ENCODE assay signal across 8 mouse cellular contexts in the genomic region with DNA sequence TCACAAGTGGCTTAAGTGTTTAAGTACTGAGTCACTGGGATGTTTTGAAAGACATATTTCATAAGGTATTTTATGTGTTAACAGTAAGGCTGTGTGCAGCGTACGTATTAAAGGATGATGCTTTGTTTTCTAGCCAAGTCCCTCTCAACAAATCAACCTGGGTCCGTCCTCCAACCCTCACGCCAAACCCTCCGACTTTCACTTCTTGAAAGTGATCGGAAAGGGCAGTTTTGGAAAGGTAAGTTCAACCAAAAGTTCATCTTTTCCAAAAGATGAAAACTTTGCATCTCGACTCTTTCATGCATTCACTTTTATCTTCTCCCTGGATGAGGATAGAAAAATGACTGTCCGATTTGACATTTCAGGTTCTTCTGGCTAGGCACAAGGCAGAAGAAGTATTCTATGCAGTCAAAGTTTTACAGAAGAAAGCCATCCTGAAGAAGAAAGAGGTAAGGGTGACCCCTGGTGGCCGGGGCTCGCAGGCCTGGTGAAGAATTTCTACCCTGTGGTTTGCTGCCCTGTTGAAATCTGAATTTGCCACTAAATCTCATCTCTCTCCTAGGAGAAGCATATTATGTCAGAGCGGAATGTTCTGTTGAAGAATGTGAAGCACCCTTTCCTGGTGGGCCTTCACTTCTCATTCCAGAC.
A peak's percentile ranks its signal among the peaks of the same experiment; 100 is the strongest.
DNase-seq lines count a peak whose midpoint lies in the region; ATAC-seq and TF ChIP-seq lines count a peak whose summit lies in the region.

No protein-coding gene starts in this region.

- TF ChIP-seq POLR2A in embryonic fibroblast, embryonic 13.5 days (IDR thresholded peaks at IDR 0.05; ENCODE audit: low read depth, low read length) = 0 out of 2 replicates have a peak, but pooled peaks have one; percentile 3

- H3K79me3 ChIP-seq in C2C12 (ENCODE audit: low read depth) = peaks cover 47% of the 10 kb centered on the region

- H3K4me2 ChIP-seq in heart, embryonic 15.5 days = peak overlapping the region; percentile 93
- H3K4me2 ChIP-seq in liver, postnatal 0 days (ENCODE audit: low read depth, low read length) = peak overlapping the region; percentile 81
- peak overlapping the region; percentile 99 for H3K4me2 ChIP-seq in neural tube, embryonic 15.5 days

- WGBS in heart, embryonic 15.5 days = 42% methylated on average over 11 of the region's 11 CpGs
- WGBS in liver, postnatal 0 days (ENCODE audit: insufficient replicate concordance) = 45% methylated on average over 11 of the region's 11 CpGs
- WGBS in neural tube, embryonic 15.5 days = 62% methylated on average over 11 of the region's 11 CpGs

- H3K36me3 ChIP-seq in C2C12 (ENCODE audit: control insufficient read depth, insufficient read depth) = peaks cover 51% of the 10 kb centered on the region
- H3K36me3 ChIP-seq in heart, embryonic 15.5 days = no peaks in the 10 kb centered on the region
- H3K36me3 ChIP-seq in liver, postnatal 0 days (replicated peaks; ENCODE audit: insufficient read depth, low read length) = peaks cover 30% of the 10 kb centered on the region
- peaks cover 27% of the 10 kb centered on the region for H3K36me3 ChIP-seq in neural tube, embryonic 15.5 days

- peak; percentile 74 to 91 for DNase-seq in adrenal gland, postnatal 36 days
- DNase-seq in kidney, postnatal 25 days = peak; percentile 82 to 93
- peak; percentile 82 for DNase-seq in liver, postnatal 0 days
- DNase-seq in thymus, postnatal 14 days = peak; percentile 89

- no peaks in the 10 kb centered on the region for H3K9me3 ChIP-seq in heart, embryonic 15.5 days (replicated peaks)
- H3K9me3 ChIP-seq in liver, postnatal 0 days (ENCODE audit: low read length) = no peaks in the 10 kb centered on the region
- no peaks in the 10 kb centered on the region for H3K9me3 ChIP-seq in neural tube, embryonic 15.5 days (replicated peaks)

- peak; percentile 59 for TF ChIP-seq CTCF in C2C12 (IDR thresholded peaks at IDR 0.05; ENCODE audit: control insufficient read depth, insufficient read depth, insufficient read length)
- TF ChIP-seq CTCF in embryonic fibroblast, embryonic 13.5 days (IDR thresholded peaks at IDR 0.05; ENCODE audit: borderline replicate concordance, insufficient read depth, low read length) = 0 out of 2 replicates have a peak, but pooled peaks have one; percentile 20
- peak; percentile 77 for TF ChIP-seq CTCF in liver, postnatal 0 days (IDR thresholded peaks at IDR 0.05; ENCODE audit: low read depth)

- peak overlapping the region; percentile 72 for H3K27ac ChIP-seq in embryonic fibroblast, embryonic 13.5 days (ENCODE audit: insufficient read depth, low read length)
- H3K27ac ChIP-seq in heart, embryonic 15.5 days = no peak overlapping the region
- H3K27ac ChIP-seq in liver, postnatal 0 days (ENCODE audit: low read depth) = 0 out of 2 replicates have a peak overlapping the region, but pooled peaks have one; percentile 97
- no peak overlapping the region for H3K27ac ChIP-seq in neural tube, embryonic 15.5 days (replicated peaks)

- peak overlapping the region; percentile 43; the same call in 1 of the 2 replicates for H3K9ac ChIP-seq in heart, embryonic 15.5 days
- H3K9ac ChIP-seq in liver, postnatal 0 days (replicated peaks) = peak overlapping the region; percentile 75
- 0 out of 2 replicates have a peak overlapping the region, but pooled peaks have one; percentile 1 for H3K9ac ChIP-seq in neural tube, embryonic 15.5 days (replicated peaks)

- peaks cover 56% of the 10 kb centered on the region for H3K79me2 ChIP-seq in C2C12 (ENCODE audit: control insufficient read depth, insufficient read depth)

- H3K27me3 ChIP-seq in C2C12 (ENCODE audit: control insufficient read depth, insufficient read depth, insufficient read length) = no peaks in the 10 kb centered on the region
- H3K27me3 ChIP-seq in heart, embryonic 15.5 days = 0 out of 2 replicates have a peak, but pooled peaks cover 5% of the 10 kb centered on the region
- peaks cover 4% of the 10 kb centered on the region; the same call in 1 of the 2 replicates for H3K27me3 ChIP-seq in liver, postnatal 0 days (ENCODE audit: insufficient read depth, low read length)
- H3K27me3 ChIP-seq in neural tube, embryonic 15.5 days (replicated peaks) = peaks cover 6% of the 10 kb centered on the region; the same call in 1 of the 2 replicates

- ATAC-seq in heart, embryonic 15.5 days (replicated peaks; ENCODE audit: insufficient number of reproducible peaks, insufficient read depth, low FRiP score, low read depth) = no peak
- no peak for ATAC-seq in liver, postnatal 0 days
- no peak for ATAC-seq in neural tube, embryonic 15.5 days (ENCODE audit: low FRiP score)

- 0 out of 2 replicates have a peak, but pooled peaks cover 5% of the 10 kb centered on the region for H3K4me1 ChIP-seq in embryonic fibroblast, embryonic 13.5 days (ENCODE audit: control insufficient read depth, insufficient read depth, low read length)
- peaks cover 9% of the 10 kb centered on the region for H3K4me1 ChIP-seq in heart, embryonic 15.5 days (replicated peaks)
- 0 out of 2 replicates have a peak, but pooled peaks cover 3% of the 10 kb centered on the region for H3K4me1 ChIP-seq in liver, postnatal 0 days (ENCODE audit: insufficient read depth)
- H3K4me1 ChIP-seq in neural tube, embryonic 15.5 days = peaks cover 38% of the 10 kb centered on the region

- TF ChIP-seq EP300 in liver, postnatal 0 days (IDR thresholded peaks at IDR 0.05; ENCODE audit: low read depth) = no peak

- peak overlapping the region; percentile 77 for H3ac ChIP-seq in C2C12 (ENCODE audit: control insufficient read depth, insufficient read length, low read depth)

- H3K4me3 ChIP-seq in C2C12 (ENCODE audit: insufficient read depth, poor library complexity, severe bottlenecking) = peak overlapping the region; percentile 61
- peak overlapping the region; percentile 75 for H3K4me3 ChIP-seq in embryonic fibroblast, embryonic 13.5 days (ENCODE audit: insufficient read depth, low read length)
- peak overlapping the region; percentile 72 for H3K4me3 ChIP-seq in heart, embryonic 15.5 days
- peak overlapping the region; percentile 64 for H3K4me3 ChIP-seq in liver, postnatal 0 days (ENCODE audit: low read depth, low read length)
- peak overlapping the region; percentile 73 for H3K4me3 ChIP-seq in neural tube, embryonic 15.5 days (replicated peaks)

TF ChIP-seq in C2C12, 6 proteins besides CTCF, POLR2A, EP300 and RAD21:
- TF ChIP-seq CEBPB (IDR thresholded peaks at IDR 0.05; ENCODE audit: low read depth) (no peak), MYOD1 (IDR thresholded peaks at IDR 0.05; ENCODE audit: control insufficient read depth, insufficient read length, low read depth) (no peak), FOSL1 (IDR thresholded peaks at IDR 0.05; ENCODE audit: insufficient read depth, low read length, poor library complexity, severe bottlenecking) (no peak), MYOG (IDR thresholded peaks at IDR 0.05; ENCODE audit: control insufficient read depth, extremely low read depth, insufficient read length) (no peak)
TF ChIP-seq in C2C12: peak in this region for 0.

Comparison
In these comparisons a context has a peak if more than half of its experiments do, and no peak if none do; other contexts are left out.
1. CTCF ChIP-seq: peak in every context shown above with its lines; median percentile 77 in liver, postnatal 0 days; 59 in C2C12; 20 in embryonic fibroblast, embryonic 13.5 days.
2. H3K27ac ChIP-seq: peak in embryonic fibroblast, embryonic 13.5 days (single experiment) and liver, postnatal 0 days (single experiment); none in heart, embryonic 15.5 days (single experiment) and neural tube, embryonic 15.5 days (single experiment).
3. H3K9ac ChIP-seq: peak in every context shown above with its lines; median percentile 75 in liver, postnatal 0 days; 43 in heart, embryonic 15.5 days; 1 in neural tube, embryonic 15.5 days.
4. Peak in every context shown above with its lines, with median percentiles within 50 percentile points of each other: H3K4me3 ChIP-seq, DNase-seq and H3K4me2 ChIP-seq.